Mouse (Mus musculus) CH12.LX (cell line): ENCODE measurements around the gene Sorbs2. TPM values are rescaled to one million over a fixed set of nuclear protein-coding genes. Genes with fewer than 3 reads are reported as not detected.

Experiments
- DNase-seq: peaks from one replicate; pipeline ENCODE4 v3.0.0-alpha.2; 2013; ENCODE audit errors: extremely low read depth
- H3K27ac ChIP-seq: 2 replicates; pipeline ENCODE4 v1.5.1; 2012; ENCODE audit warnings: low read depth, mild to moderate bottlenecking, control low read depth, moderate library complexity; ENCODE audit not compliant: insufficient read depth
- H3K27me3 ChIP-seq: replicated peaks from 2 replicates; pipeline ENCODE3; 2012; ENCODE audit warnings: inconsistent platforms
- H3K36me3 ChIP-seq, 2 experiments: replicated peaks in 1 of 2; 2 replicates each; pipeline versions ENCODE3 to v1.6.1; 2012; ENCODE audit warnings: inconsistent platforms in 1 of 2, low read length in 1 of 2, mild to moderate bottlenecking in 1 of 2, mixed read lengths in 1 of 2, moderate library complexity in 1 of 2; ENCODE audit not compliant: control insufficient read depth in 1 of 2, insufficient read depth in 1 of 2
- H3K4me1 ChIP-seq, 2 experiments: 2 replicates each; pipeline ENCODE4 v1.6.1; 2012; ENCODE audit warnings: inconsistent platforms in 1 of 2, moderate library complexity in 1 of 2; ENCODE audit not compliant: insufficient read depth in 2 of 2, control insufficient read depth in 1 of 2
- H3K4me2 ChIP-seq: 2 replicates; pipeline ENCODE4 v1.6.1; 2012; ENCODE audit warnings: low read depth, mild to moderate bottlenecking, control low read depth; ENCODE audit not compliant: poor library complexity, insufficient read depth, severe bottlenecking
- H3K4me3 ChIP-seq, 3 experiments: fragments of 150-350 bp in 1 of 3; sonication (generic) in 1 of 3; replicated peaks in 1 of 3; 2 replicates each; pipeline versions ENCODE3 to v1.5.1; 2011 to 2012; ENCODE audit warnings: low read depth in 2 of 3, low read length in 2 of 3, mild to moderate bottlenecking in 2 of 3, moderate library complexity in 2 of 3, control low read depth in 1 of 3, improper control_type of control experiment in 1 of 3, inconsistent platforms in 1 of 3, mixed read lengths in 1 of 3; ENCODE audit not compliant: poor library complexity in 1 of 3
- H3K79me2 ChIP-seq: replicated peaks from 2 replicates; pipeline ENCODE4 v1.6.1; 2012; ENCODE audit warnings: mild to moderate bottlenecking, moderate library complexity; ENCODE audit not compliant: control insufficient read depth, poor library complexity, insufficient read depth, severe bottlenecking; ENCODE audit errors: extremely low read depth
- H3K9ac ChIP-seq: 2 replicates; pipeline ENCODE4 v1.6.1; 2012; ENCODE audit warnings: low read depth, mild to moderate bottlenecking, control low read depth, moderate library complexity; ENCODE audit not compliant: insufficient read depth
- H3K9me3 ChIP-seq: replicated peaks from 2 replicates; pipeline ENCODE3; 2012; ENCODE audit warnings: low read length, inconsistent platforms, mixed read lengths
- BHLHE40 ChIP-seq: IDR thresholded peaks from 2 replicates; pipeline ENCODE4 v1.6.1; 2011; ENCODE audit warnings: mild to moderate bottlenecking, low read depth, low read length, improper control_type of control experiment
- CHD2 ChIP-seq: IDR thresholded peaks from 2 replicates; pipeline ENCODE4 v1.6.1; 2011; ENCODE audit warnings: low read length, improper control_type of control experiment
- CTCF ChIP-seq, 2 experiments: IDR thresholded peaks in 1 of 2; conservative IDR thresholded peaks in 1 of 2; 2 replicates each; pipeline ENCODE4 v1.5.1; 2011 to 2012; ENCODE audit warnings: low read depth in 2 of 2, low read length in 2 of 2, improper control_type of control experiment in 1 of 2, inconsistent platforms in 1 of 2, mild to moderate bottlenecking in 1 of 2, moderate library complexity in 1 of 2
- E2F4 ChIP-seq: IDR thresholded peaks from 2 replicates; pipeline ENCODE4 v1.6.1; 2011; ENCODE audit warnings: low read depth, low read length, improper control_type of control experiment; ENCODE audit not compliant: insufficient replicate concordance
- ELF1 ChIP-seq: IDR thresholded peaks from 2 replicates; pipeline ENCODE4 v1.6.1; 2014; ENCODE audit warnings: low read depth, mild to moderate bottlenecking, inconsistent platforms, low read length, improper control_type of control experiment
- EP300 ChIP-seq: IDR thresholded peaks from 2 replicates; pipeline ENCODE4 v1.6.1; 2011; ENCODE audit warnings: low read length, improper control_type of control experiment
- ETS1 ChIP-seq: conservative IDR thresholded peaks from 2 replicates; pipeline ENCODE4 v1.6.1; 2012; ENCODE audit warnings: low read depth, mild to moderate bottlenecking, inconsistent platforms, low read length, improper control_type of control experiment, moderate library complexity
- GABPA ChIP-seq: IDR thresholded peaks from 2 replicates; pipeline ENCODE4 v1.6.1; 2012; ENCODE audit warnings: low read depth, low read length, improper control_type of control experiment, inconsistent platforms; ENCODE audit not compliant: insufficient replicate concordance
- HCFC1 ChIP-seq: IDR thresholded peaks from 2 replicates; pipeline ENCODE4 v1.6.1; 2012; ENCODE audit warnings: low read depth, mild to moderate bottlenecking, inconsistent platforms, low read length, improper control_type of control experiment
- JUN ChIP-seq: IDR thresholded peaks from 2 replicates; pipeline ENCODE4 v1.6.1; 2011; ENCODE audit warnings: low read depth, mild to moderate bottlenecking, low read length, improper control_type of control experiment, moderate library complexity; ENCODE audit not compliant: insufficient read depth
- KAT2A ChIP-seq: IDR thresholded peaks from 2 replicates; pipeline ENCODE4 v1.6.1; 2012; ENCODE audit warnings: low read length, improper control_type of control experiment, inconsistent platforms; ENCODE audit not compliant: insufficient replicate concordance
- MAFK ChIP-seq: IDR thresholded peaks from 2 replicates; pipeline ENCODE4 v1.6.1; 2011; ENCODE audit warnings: low read length, improper control_type of control experiment; ENCODE audit not compliant: insufficient replicate concordance
- MAX ChIP-seq: IDR thresholded peaks from 2 replicates; pipeline ENCODE4 v1.6.1; 2011; ENCODE audit warnings: low read length, improper control_type of control experiment
- MAZ ChIP-seq: IDR thresholded peaks from 2 replicates; pipeline ENCODE4 v1.6.1; 2012; ENCODE audit warnings: low read depth, mild to moderate bottlenecking, inconsistent platforms, low read length, improper control_type of control experiment, moderate library complexity
- MEF2A ChIP-seq: IDR thresholded peaks from 2 replicates; pipeline ENCODE4 v1.6.1; 2014; ENCODE audit warnings: low read depth, mild to moderate bottlenecking, inconsistent platforms, low read length, improper control_type of control experiment, borderline replicate concordance
- MXI1 ChIP-seq: IDR thresholded peaks from 2 replicates; pipeline ENCODE4 v1.6.1; 2011; ENCODE audit warnings: mild to moderate bottlenecking, low read depth, low read length, improper control_type of control experiment
- MYC ChIP-seq: IDR thresholded peaks from 2 replicates; pipeline ENCODE4 v1.6.1; 2011; ENCODE audit warnings: low read depth, mild to moderate bottlenecking, improper control_type of control experiment, low read length
- NELFE ChIP-seq: IDR thresholded peaks from 2 replicates; pipeline ENCODE4 v1.6.1; 2011; ENCODE audit warnings: low read depth, low read length, improper control_type of control experiment
- NRF1 ChIP-seq: IDR thresholded peaks from 2 replicates; pipeline ENCODE4 v1.6.1; 2014; ENCODE audit warnings: low read depth, mild to moderate bottlenecking, inconsistent platforms, low read length, improper control_type of control experiment, moderate library complexity
- PAX5 ChIP-seq: IDR thresholded peaks from 2 replicates; pipeline ENCODE4 v1.6.1; 2012; ENCODE audit warnings: low read length, inconsistent platforms, mixed read lengths
- POLR2A ChIP-seq: IDR thresholded peaks from 2 replicates; pipeline ENCODE4 v1.6.1; 2011; ENCODE audit warnings: low read depth, mild to moderate bottlenecking, improper control_type of control experiment, low read length
- POLR2AphosphoS2 ChIP-seq: IDR thresholded peaks from 2 replicates; pipeline ENCODE4 v1.6.1; 2011; ENCODE audit warnings: low read depth, low read length, improper control_type of control experiment
- RAD21 ChIP-seq: IDR thresholded peaks from 2 replicates; pipeline ENCODE4 v1.6.1; 2011; ENCODE audit warnings: low read depth, mild to moderate bottlenecking, low read length, improper control_type of control experiment, moderate library complexity
- RCOR1 ChIP-seq: conservative IDR thresholded peaks from 2 replicates; pipeline ENCODE4 v1.6.1; 2012; ENCODE audit warnings: low read depth, mild to moderate bottlenecking, inconsistent platforms, low read length, improper control_type of control experiment
- SIN3A ChIP-seq: IDR thresholded peaks from 2 replicates; pipeline ENCODE4 v1.6.1; 2012; ENCODE audit warnings: low read length, improper control_type of control experiment, inconsistent platforms
- SMC3 ChIP-seq: IDR thresholded peaks from 2 replicates; pipeline ENCODE4 v1.6.1; 2011; ENCODE audit warnings: low read depth, low read length, improper control_type of control experiment
- UBTF ChIP-seq: IDR thresholded peaks from 2 replicates; pipeline ENCODE4 v1.6.1; 2012; ENCODE audit warnings: low read depth, mild to moderate bottlenecking, inconsistent platforms, low read length, improper control_type of control experiment, moderate library complexity
- USF1 ChIP-seq: IDR thresholded peaks from 2 replicates; pipeline ENCODE4 v1.6.1; 2014; ENCODE audit warnings: low read depth, mild to moderate bottlenecking, inconsistent platforms, low read length, improper control_type of control experiment
- USF2 ChIP-seq: conservative IDR thresholded peaks from 2 replicates; pipeline ENCODE4 v1.6.1; 2011; ENCODE audit warnings: low read depth, low read length, improper control_type of control experiment
- ZC3H11A ChIP-seq: IDR thresholded peaks from 2 replicates; pipeline ENCODE4 v1.6.1; 2012; ENCODE audit warnings: low read depth, mild to moderate bottlenecking, inconsistent platforms, low read length, improper control_type of control experiment
- ZKSCAN1 ChIP-seq: IDR thresholded peaks from 2 replicates; pipeline ENCODE4 v1.6.1; 2012; ENCODE audit warnings: low read depth, inconsistent platforms, low read length, improper control_type of control experiment, borderline replicate concordance
- ZMIZ1 ChIP-seq: IDR thresholded peaks from 2 replicates; pipeline ENCODE4 v1.6.1; 2012; ENCODE audit warnings: low read depth, mild to moderate bottlenecking, inconsistent platforms, low read length, improper control_type of control experiment
- ZNF384 ChIP-seq: IDR thresholded peaks from 2 replicates; pipeline ENCODE4 v1.6.1; 2012; ENCODE audit warnings: low read depth, low read length, improper control_type of control experiment, inconsistent platforms
- dilution Hi-C: fragments of 300-500 bp; cut with MboI; formaldehyde crosslinking; loops from 2 replicates; pipeline ENCODE4 v1.14.3; 2020; ENCODE audit warnings: low sequenced_read_pairs; ENCODE audit not compliant: extremely low pct_unique_long_range_greater_than_20kb, extremely low pct_ligation_motif_present
- in situ Hi-C: fragments of 300-500 bp; cut with MboI; formaldehyde crosslinking; loops from 3 replicates; pipeline ENCODE4 v1.14.3; 2019; ENCODE audit warnings: low sequenced_read_pairs, low pct_ligation_motif_present, low pct_unique_long_range_greater_than_20kb, mixed read lengths
- polyA plus RNA-seq: library from polyadenylated mRNA; unstranded; fragments of >175 nt; gene quantifications from 2 replicates; pipeline ENCODE4 v1.2.1, GENCODE M21; 2012; ENCODE audit warnings: low read depth; ENCODE audit not compliant: insufficient read length
- total RNA-seq, 2 experiments: library from RNA; depleted of rRNA; stranded (reverse); fragments of 300-350 nt in 1 of 2; fragments of >200 nt in 1 of 2; gene quantifications; 2 replicates each; pipeline ENCODE4 v1.2.3; 2012 to 2014

Gene Sorbs2
- total and polyA plus RNA-seq, 3 experiments, result not detected

GRCm38 (mm10) chr8:45794847-45795246, 287.3 kb downstream of the Sorbs2 start:
- dilution Hi-C loops, result no loop called here
- H3K4me1 ChIP-seq, result peaks cover 3 to 13% of the 10 kb centered on the region in 2 experiments
- H3K79me2 ChIP-seq, result no peaks in the 10 kb centered on the region
- in situ Hi-C loops, result loop anchor here (25.0 kb wide), 1 partner anchor 333 kb away; no protein-coding TSS in a partner anchor
- no peaks in the 10 kb centered on the region for H3K27me3 ChIP-seq
- DNase-seq, result peak; percentile 30
- no peak overlapping the region for H3K9ac ChIP-seq
- peak; percentile 19 to 61; a peak in 2 of 4 replicates for TF ChIP-seq CTCF (conservative IDR thresholded peaks at IDR 0.05 in 1 of 2, IDR thresholded peaks at IDR 0.05 in 1 of 2; ENCODE audit: low read depth in 2 of 2, low read length in 2 of 2)
- no peak for TF ChIP-seq SIN3A
- H3K36me3 ChIP-seq, result no peaks in the 10 kb centered on the region
- no peak overlapping the region for H3K4me3 ChIP-seq
- H3K4me2 ChIP-seq, result no peak overlapping the region
- no peaks in the 10 kb centered on the region for H3K9me3 ChIP-seq
- H3K27ac ChIP-seq, result no peak overlapping the region

DNA sequence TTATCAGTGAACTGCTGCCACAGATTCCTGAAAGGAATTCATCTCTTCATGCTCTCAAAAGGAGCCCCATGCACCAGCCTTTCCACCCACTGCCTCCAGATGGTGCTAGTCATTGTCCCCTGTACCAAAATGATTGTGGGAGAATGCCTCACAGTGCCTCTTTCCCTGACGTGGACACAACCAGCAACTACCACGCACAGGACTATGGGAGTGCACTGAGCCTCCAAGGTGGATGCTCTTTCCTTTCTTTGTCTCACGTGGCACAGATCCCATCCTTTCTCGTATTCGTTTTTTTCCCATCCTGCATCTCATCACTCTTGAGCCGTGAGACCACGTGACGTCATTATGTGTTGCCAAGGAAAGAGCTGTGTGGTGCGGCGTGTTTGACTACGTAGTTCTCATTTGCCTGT, 288.7 kb downstream of the Sorbs2 start:
- Histone ChIP-seq H3K4me3 (peak overlapping the region; percentile 33 to 74 (median 33)), H3K4me1 (peaks cover 3 to 16% of the 10 kb centered on the region in 2 experiments), H3K9ac (no peak overlapping the region), H3K4me2 (peak overlapping the region; percentile 74), H3K27me3 (no peaks in the 10 kb centered on the region), H3K27ac (no peak overlapping the region), H3K9me3 (no peaks in the 10 kb centered on the region), H3K36me3 (no peaks in the 10 kb centered on the region), H3K79me2 (no peaks in the 10 kb centered on the region)
- in situ Hi-C loops (loop anchor here (25.0 kb wide), 1 partner anchor 334 kb away; no protein-coding TSS in a partner anchor), dilution Hi-C loops (no loop called here)
- peak; percentile 64 for DNase-seq
- TF ChIP-seq ZNF384 (peak; percentile 11; the same call in 1 of the 2 replicates), E2F4 (no peak), KAT2A (no peak), MYC (peak; percentile 65; the same call in 1 of the 2 replicates), ELF1 (no peak), ZKSCAN1 (no peak), RAD21 (peak; percentile 44), RCOR1 (no peak), NRF1 (no peak), CHD2 (no peak), ZC3H11A (no peak), ETS1 (no peak; the same call in 1 of the 2 replicates), MAFK (no peak), POLR2A (no peak), MEF2A (no peak), MXI1 (no peak), HCFC1 (peak; percentile 53), CTCF (conservative IDR thresholded peaks at IDR 0.05 in 1 of 2, IDR thresholded peaks at IDR 0.05 in 1 of 2; ENCODE audit: low read depth in 2 of 2, low read length in 2 of 2) (peak; percentile 42 to 83; a peak in 3 of 4 replicates), SMC3 (peak; percentile 69), USF1 (peak; percentile 75), USF2 (peak; percentile 68), MAX (peak; percentile 85), PAX5 (no peak), SIN3A (no peak), UBTF (no peak), JUN (0 out of 2 replicates have a peak, but pooled peaks have one; percentile 13), EP300 (no peak), NELFE (no peak), GABPA (no peak), POLR2AphosphoS2 (no peak), ZMIZ1 (no peak), MAZ (no peak), BHLHE40 (peak; percentile 71)
